Mouse (Mus musculus) embryonic fibroblast, embryonic 13.5 days (primary cell): ENCODE results near the gene Sh3bp1. TPM values are rescaled to one million over a fixed set of nuclear protein-coding genes. Genes with fewer than 3 reads are reported as not detected.
A peak's percentile ranks its signal among the peaks of the same experiment; 100 is the strongest.

Experiments
- H3K27ac ChIP-seq: 2 replicates; pipeline ENCODE4 v1.5.1; 2012; ENCODE audit warnings: low read length, control low read depth, inconsistent platforms; ENCODE audit not compliant: insufficient read depth
- H3K4me1 ChIP-seq: 2 replicates; pipeline ENCODE4 v1.6.1; 2011; ENCODE audit warnings: low read length; ENCODE audit not compliant: control insufficient read depth, insufficient read depth
- H3K4me3 ChIP-seq: 2 replicates; pipeline ENCODE4 v1.5.1; 2011; ENCODE audit warnings: mild to moderate bottlenecking, control low read depth, low read length; ENCODE audit not compliant: insufficient read depth
- CTCF ChIP-seq: IDR thresholded peaks from 2 replicates; pipeline ENCODE4 v1.5.1; 2011; ENCODE audit warnings: mild to moderate bottlenecking, control low read depth, low read length, moderate library complexity, borderline replicate concordance; ENCODE audit not compliant: insufficient read depth
- POLR2A ChIP-seq: IDR thresholded peaks from 2 replicates; pipeline ENCODE4 v1.6.1; 2011; ENCODE audit warnings: low read depth, mild to moderate bottlenecking, control low read depth, low read length, moderate library complexity
- polyA plus RNA-seq: library from polyadenylated mRNA; stranded (reverse); fragments of >200 nt; gene quantifications from 2 replicates; pipeline ENCODE4 v1.2.4, GENCODE M21; 2011; ENCODE audit warnings: low read depth; ENCODE audit not compliant: missing spikeins, insufficient read length

Sh3bp1 gene
- polyA plus RNA-seq, 1 experiment, result 44.1 TPM

GRCm38 (mm10) chr15:78926021-78926919 is 26.7 kb downstream of the Sh3bp1 start, which contains the start of gene Lgals1:
Lgals1 (plus strand) TSS chr15:78926725.
- H3K4me1 ChIP-seq, result peaks cover 20% of the 10 kb centered on the region
- H3K4me3 ChIP-seq, result peak within 1 kb of the TSS; percentile 82
- TF ChIP-seq POLR2A (peak; percentile 100), CTCF (no peak)
- H3K27ac ChIP-seq, result peak within 1 kb of the TSS; percentile 99

GRCm38 (mm10) chr15:78927021-78927787 is 27.6 kb downstream of the Sh3bp1 start:
- TF ChIP-seq POLR2A (peak; percentile 39; the same call in 1 of the 2 replicates), CTCF (no peak)
- Histone ChIP-seq H3K4me3 (peak overlapping the region; percentile 82), H3K4me1 (peaks cover 20% of the 10 kb centered on the region), H3K27ac (peak overlapping the region; percentile 99)

GRCm38 (mm10) chr15:78927788-78928457 is 28.4 kb downstream of the Sh3bp1 start:
- Histone ChIP-seq H3K4me3 (peak overlapping the region; percentile 82), H3K4me1 (peaks cover 20% of the 10 kb centered on the region)

GRCm38 (mm10) chr15:78928539-78928938 is 29.0 kb downstream of the Sh3bp1 start:
- Histone ChIP-seq H3K27ac (peak overlapping the region; percentile 82), H3K4me3 (peak overlapping the region; percentile 46), H3K4me1 (peaks cover 20% of the 10 kb centered on the region)
- TF ChIP-seq POLR2A (peak; percentile 38), CTCF (no peak)

More at GRCm38 (mm10) chr15:78927788-78928457, 28.4 kb downstream of the Sh3bp1 start:
- TF ChIP-seq CTCF (no peak), POLR2A (peak; percentile 67)
- H3K27ac ChIP-seq, result peak overlapping the region; percentile 99

- no peak overlapping the region for H3K4me3 ChIP-seq
- H3K27ac ChIP-seq, result peak overlapping the region; percentile 15
- no peak for TF ChIP-seq CTCF
- TF ChIP-seq POLR2A, result peak; percentile 12
- peaks cover 16% of the 10 kb centered on the region for H3K4me1 ChIP-seq
These were observed 30.7 kb downstream of the Sh3bp1 start for GRCm38 (mm10) chr15:78930192-78930706.

- peaks cover 10% of the 10 kb centered on the region; the same call in 1 of the 2 replicates for H3K4me1 ChIP-seq
- TF ChIP-seq POLR2A (peak; percentile 86), CTCF (no peak)
- H3K27ac ChIP-seq, result peak overlapping the region; percentile 15
These were observed 31.3 kb downstream of the Sh3bp1 start for GRCm38 (mm10) chr15:78930801-78931426.

GRCm38 (mm10) chr15:78931577-78931976 is 32.0 kb downstream of the Sh3bp1 start:
- Histone ChIP-seq H3K4me3 (no peak overlapping the region), H3K4me1 (peaks cover 14% of the 10 kb centered on the region; the same call in 1 of the 2 replicates), H3K27ac (no peak overlapping the region)
- peak; percentile 50 for TF ChIP-seq POLR2A
- peak; percentile 47; the same call in 1 of the 2 replicates for TF ChIP-seq CTCF

More at GRCm38 (mm10) chr15:78930801-78931426, 31.3 kb downstream of the Sh3bp1 start:
- no peak overlapping the region for H3K4me3 ChIP-seq

- no peak for TF ChIP-seq CTCF
- peak; percentile 96 for TF ChIP-seq POLR2A
- Histone ChIP-seq H3K4me1 (peaks cover 10% of the 10 kb centered on the region; the same call in 1 of the 2 replicates), H3K4me3 (peak within 1 kb of the TSS; percentile 58), H3K27ac (peak within 1 kb of the TSS; percentile 85)
These were observed 35.3 kb downstream of the Sh3bp1 start, which contains the start of gene Nol12 for GRCm38 (mm10) chr15:78934784-78935320. Nol12 (plus strand) TSS chr15:78934933.

GRCm38 (mm10) chr15:78936403-78936802 is 36.8 kb downstream of the Sh3bp1 start:
- no peak for TF ChIP-seq CTCF
- no peak for TF ChIP-seq POLR2A
- Histone ChIP-seq H3K4me3 (0 out of 2 replicates have a peak overlapping the region, but pooled peaks have one; percentile 58), H3K27ac (no peak overlapping the region), H3K4me1 (peaks cover 4% of the 10 kb centered on the region; the same call in 1 of the 2 replicates)
